Mouse (Mus musculus) erythroblast, embryonic 14.5 days (primary cell): ENCODE results near the gene Mapt.

Experiments used
- GATA1 ChIP-seq: IDR thresholded peaks from 2 replicates; pipeline ENCODE4 v1.6.1; 2012; ENCODE audit warnings: low read length, inconsistent platforms, mixed read lengths
- TAL1 ChIP-seq: IDR thresholded peaks from 3 replicates; pipeline ENCODE4 v1.6.1; 2012; ENCODE audit warnings: low read length, inconsistent platforms, mixed read lengths

DNA sequence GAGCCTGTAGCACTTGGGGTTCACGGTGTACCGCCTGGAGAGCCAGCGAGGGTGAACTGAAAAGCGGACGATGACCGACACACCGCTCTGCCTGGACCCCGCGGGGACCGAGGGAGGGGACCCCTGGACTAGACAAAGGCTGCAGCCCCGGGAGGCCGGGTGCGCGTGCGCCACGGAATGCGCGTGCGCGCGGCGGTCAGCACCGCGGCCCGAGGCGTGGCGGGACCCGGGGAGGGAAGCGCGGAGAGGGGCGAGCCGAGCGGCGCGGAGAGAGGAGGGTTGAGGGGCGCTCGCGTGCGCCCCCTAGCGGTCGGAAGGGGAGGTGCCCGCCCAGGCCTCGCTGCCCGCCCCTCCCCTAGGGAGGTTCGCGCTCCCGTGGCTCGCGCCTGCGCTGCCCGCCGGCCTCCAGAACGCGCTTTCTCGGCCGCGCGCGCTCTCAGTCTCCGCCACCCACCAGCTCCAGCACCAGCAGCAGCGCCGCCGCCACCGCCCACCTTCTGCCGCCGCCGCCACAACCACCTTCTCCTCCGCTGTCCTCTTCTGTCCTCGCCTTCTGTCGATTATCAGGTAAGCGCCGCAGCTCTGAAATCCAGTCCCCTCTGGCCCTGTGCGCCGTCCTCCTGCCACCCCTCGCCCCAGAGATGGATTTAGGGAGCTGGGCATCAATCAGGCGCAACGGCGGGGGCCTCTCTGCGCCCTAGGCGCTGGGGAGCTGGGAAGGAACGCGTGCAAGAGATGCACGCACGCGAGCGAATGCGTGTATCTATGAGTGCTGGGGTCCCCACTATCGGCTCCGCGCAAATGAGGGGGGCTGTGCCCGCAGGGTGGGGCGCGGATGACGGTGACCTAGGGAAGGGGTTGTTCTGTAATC is at the start of gene Mapt:
- TF ChIP-seq GATA1 (no peak), TAL1 (no peak)
